ENCODE assay signal across 9 mouse cellular contexts in genomic region chr9:119425217-119425975, GRCm38 (mm10). TPM values are rescaled to one million over a fixed set of nuclear protein-coding genes. Genes with fewer than 3 reads are reported as not detected.
DNase-seq lines count a peak whose midpoint lies in the region; ATAC-seq and TF ChIP-seq lines count a peak whose summit lies in the region.
"Had no signal": no experiment of that assay in that cellular context is flagged by ENCODE, and none has a peak within 500 bp of the region (broad histone marks: within the 10 kb centered on the region; RNA-seq: fewer than 3 reads in every experiment).

No protein-coding gene starts in this region.

- peaks cover 23% of the 10 kb centered on the region for H3K36me3 ChIP-seq in heart, embryonic 13.5 days
- peaks cover 16% of the 10 kb centered on the region for H3K36me3 ChIP-seq in kidney, embryonic 16.5 days (ENCODE audit: insufficient read depth, low read length)

- H3K4me1 ChIP-seq in cerebellum, adult 2 months (ENCODE audit: control insufficient read depth, insufficient read depth, low read length), result peaks cover 21% of the 10 kb centered on the region
- peaks cover 76% of the 10 kb centered on the region for H3K4me1 ChIP-seq in heart, embryonic 13.5 days
- H3K4me1 ChIP-seq in kidney, embryonic 16.5 days (ENCODE audit: insufficient read depth, low read length), result peaks cover 41% of the 10 kb centered on the region

- no peak overlapping the region for H3K27ac ChIP-seq in cerebellum, adult 2 months (ENCODE audit: insufficient read depth, low read length)
- H3K27ac ChIP-seq in heart, embryonic 13.5 days (replicated peaks), result peak overlapping the region; percentile 96
- peak overlapping the region; percentile 76 for H3K27ac ChIP-seq in kidney, embryonic 16.5 days (ENCODE audit: low read length)

- peak; percentile 82; the same call in 1 of the 2 replicates for ATAC-seq in heart, embryonic 13.5 days (ENCODE audit: extremely low read depth, insufficient number of reproducible peaks, low FRiP score, low TSS enrichment)
- peak; percentile 86 for ATAC-seq in kidney, embryonic 16.5 days (ENCODE audit: low FRiP score, low TSS enrichment)

- no peaks in the 10 kb centered on the region for H3K27me3 ChIP-seq in cerebellum, adult 2 months (ENCODE audit: control insufficient read depth, insufficient read depth, low read length)
- H3K27me3 ChIP-seq in heart, embryonic 13.5 days (replicated peaks), result no peaks in the 10 kb centered on the region
- H3K27me3 ChIP-seq in kidney, embryonic 16.5 days (ENCODE audit: insufficient read depth, low read length), result no peaks in the 10 kb centered on the region
- H3K27me3 ChIP-seq: CH12.LX had no signal

- no peaks in the 10 kb centered on the region for H3K9me3 ChIP-seq in heart, embryonic 13.5 days
- H3K9me3 ChIP-seq in kidney, embryonic 16.5 days (ENCODE audit: low read length), result no peaks in the 10 kb centered on the region

- TF ChIP-seq POLR2A in cerebellum, adult 2 months (IDR thresholded peaks at IDR 0.05; ENCODE audit: borderline replicate concordance, insufficient read depth, low read length), result no peak

- DNase-seq in cerebellum, adult 2 months, result peak; percentile 37 to 57
- no peak for DNase-seq in cerebellum, adult 18-20 months
- DNase-seq in cerebellum, postnatal 10 days, result peak; percentile 71 to 77
- DNase-seq in lung, postnatal 25 days (ENCODE audit: low spot score), result peak; percentile 68
- DNase-seq in layer of hippocampus, postnatal 14 days (ENCODE audit: low spot score in 2 of 2), result no peak
- DNase-seq in left cerebral cortex, adult 8-10 months (ENCODE audit: low spot score in 2 of 2), result no peak

- H3K4me2 ChIP-seq in heart, embryonic 13.5 days, result peak overlapping the region; percentile 59
- H3K4me2 ChIP-seq in kidney, embryonic 16.5 days (replicated peaks; ENCODE audit: low read depth, low read length), result no peak overlapping the region

- peak overlapping the region; percentile 74 for H3K9ac ChIP-seq in heart, embryonic 13.5 days
- H3K9ac ChIP-seq in kidney, embryonic 16.5 days (replicated peaks; ENCODE audit: low read length), result no peak overlapping the region

- no peak overlapping the region for H3K4me3 ChIP-seq in cerebellum, adult 2 months (replicated peaks; ENCODE audit: insufficient read depth, low read depth, low read length)
- H3K4me3 ChIP-seq in heart, embryonic 13.5 days, result peak overlapping the region; percentile 18; the same call in 1 of the 2 replicates
- no peak overlapping the region for H3K4me3 ChIP-seq in kidney, embryonic 16.5 days (ENCODE audit: low read length)

- WGBS in cerebellum, adult 2 months, result 32% methylated on average over 7 of the region's 7 CpGs
- 16% methylated on average over 7 of the region's 7 CpGs for WGBS in heart, embryonic 13.5 days
- 17% methylated on average over 7 of the region's 7 CpGs for WGBS in kidney, embryonic 16.5 days

- no peak for TF ChIP-seq CTCF in cerebellum, adult 2 months (IDR thresholded peaks at IDR 0.05; ENCODE audit: borderline replicate concordance, insufficient read depth, low read depth, low read length)

RNA-seq across cellular contexts. Expression of gene Exog, which starts 19.3 kb away (rescaled TPM):
- 13.0 and 14.1 TPM in 2 replicates for polyA plus RNA-seq in cerebellum, adult 2 months (2012; rRNA removed)
- polyA plus RNA-seq in heart, embryonic 13.5 days (2015; fragmentation: Nextera tagmentation; extraction: Ambion mirVana), result 11.8 and 12.4 TPM in 2 replicates
- polyA plus RNA-seq in kidney, embryonic 16.5 days (2015; fragmentation: Nextera tagmentation; extraction: Ambion mirVana), result 24.8 and 27.9 TPM in 2 replicates
- 10 to 100 TPM; 22.2 to 23.1 TPM for total RNA-seq in layer of hippocampus, postnatal 14 days (2021)
- 10 to 100 TPM; 17.9 to 21.2 (median 19.4) TPM for total RNA-seq in left cerebral cortex, adult 8-10 months (2022)

RNA-seq across cellular contexts. Expression of gene Acvr2b, which starts 23.5 kb away (rescaled TPM):
- 4.5 and 5.0 TPM in 2 replicates for polyA plus RNA-seq in cerebellum, adult 2 months (2012; rRNA removed)
- 13.2 and 17.2 TPM in 2 replicates for polyA plus RNA-seq in heart, embryonic 13.5 days (2015; fragmentation: Nextera tagmentation; extraction: Ambion mirVana)
- 18.7 and 23.6 TPM in 2 replicates for polyA plus RNA-seq in kidney, embryonic 16.5 days (2015; fragmentation: Nextera tagmentation; extraction: Ambion mirVana)
- total RNA-seq in layer of hippocampus, postnatal 14 days (2021), result 10 to 100 TPM in 1 of 2 experiments, 1 to 10 TPM in 1; 9.4 to 14.4 TPM
- total RNA-seq in left cerebral cortex, adult 8-10 months (2022), result 10 to 100 TPM; 14.9 to 18.4 (median 16.7) TPM

Comparison
In these comparisons a context has a peak if more than half of its experiments do, and no peak if none do; other contexts are left out.
1. DNase-seq: peak in cerebellum, adult 2 months (2 of 2), cerebellum, postnatal 10 days (2 of 2) and lung, postnatal 25 days (single experiment); none in cerebellum, adult 18-20 months (0 of 2), layer of hippocampus, postnatal 14 days (0 of 2) and left cerebral cortex, adult 8-10 months (0 of 2).